Mouse (Mus musculus): Measurements from ENCODE around the gene Lrmda.

DNA sequence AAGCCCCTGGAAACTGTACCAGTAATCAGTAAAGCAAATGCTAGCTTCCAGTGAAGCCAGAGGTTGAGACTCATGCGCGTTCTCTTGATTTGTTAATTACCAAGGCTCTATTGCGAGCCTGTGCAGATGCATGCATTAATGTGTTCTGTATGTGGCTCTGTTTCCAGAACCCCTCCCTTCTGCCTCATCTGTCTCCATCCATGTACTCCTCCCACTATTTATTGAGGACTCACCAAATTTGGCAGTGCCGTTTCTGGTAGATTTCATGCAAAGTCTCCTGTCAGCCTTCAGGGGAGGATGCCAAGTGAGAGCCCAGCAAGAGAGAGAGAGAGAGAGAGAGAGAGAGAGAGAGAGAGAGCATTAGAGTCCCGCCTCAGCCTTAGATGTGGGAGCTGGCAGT is 334.1 kb downstream of the Lrmda start:
- no peak for TF ChIP-seq CTCF (IDR thresholded peaks at IDR 0.05; ENCODE audit: borderline replicate concordance, extremely low read depth, insufficient read depth, insufficient read length)
- TF ChIP-seq POLR2A (IDR thresholded peaks at IDR 0.05; ENCODE audit: borderline replicate concordance, extremely low read depth, insufficient read depth, insufficient read length, poor library complexity, severe bottlenecking), result no peak
